Mouse (Mus musculus) urinary bladder, postnatal 4 days (tissue): ENCODE results near the gene Fam196a.

Experiments used
- DNase-seq, 2 experiments: peaks; one replicate each; pipeline ENCODE4 v3.0.0; 2021 to 2022; ENCODE audit warnings: low spot score in 2 of 2

Gene Fam196a

GRCm38 (mm10) chr7:134840066-134840465 is 98.2 kb downstream of the Fam196a start:
- no peak for DNase-seq
